Mouse (Mus musculus): Measurements from ENCODE around the gene Tas2r135. TPM values are rescaled to one million over a fixed set of nuclear protein-coding genes. Genes with fewer than 3 reads are reported as not detected.

The Tas2r135 gene
- total RNA-seq, 2 experiments from 2014 or later: 0.99 to 2.0 TPM

- DNase-seq: no peak
Measured at GRCm38 (mm10) chr6:42435490-42435889, 30.3 kb downstream of the Tas2r135 start.

- DNase-seq: no peak
Measured at GRCm38 (mm10) chr6:42441395-42441794, 36.2 kb downstream of the Tas2r135 start.

GRCm38 (mm10) chr6:42444491-42444890 is 39.3 kb downstream of the Tas2r135 start:
- no peak for DNase-seq

- no peak for DNase-seq
Measured at GRCm38 (mm10) chr6:42447381-42447780, 42.1 kb downstream of the Tas2r135 start.

Other genes with a start within 250 kb of the Tas2r135 start
- gene Tas2r144, start 190.1 kb upstream of the Tas2r135 start, total RNA-seq (2021): not detected
- gene Gstk1, start 159.5 kb upstream of the Tas2r135 start, total RNA-seq (2021): 10 to 100 TPM; 77.8 TPM
- under 1 TPM; 0.45 to 0.70 TPM for gene Tmem139, start 143.5 kb upstream of the Tas2r135 start, total RNA-seq (2021)
- 10 to 100 TPM; 20.9 to 33.4 TPM for gene Casp2, start 140.4 kb upstream of the Tas2r135 start, total RNA-seq (2021)
- 1 to 10 TPM in 1 of 2 experiments, under 1 TPM in 1; 0.81 to 5.7 TPM for gene Clcn1, start 118.7 kb upstream of the Tas2r135 start, total RNA-seq (2021)
- gene Fam131b, start 80.8 kb upstream of the Tas2r135 start, total RNA-seq (2021): 1 to 10 TPM in 1 of 2 experiments, under 1 TPM in 1; 0.81 to 1.2 TPM
- gene Zyx, start 55.8 kb upstream of the Tas2r135 start, total RNA-seq (2021): 100 to 1,000 TPM in 1 of 2 experiments, 10 to 100 TPM in 1; 73.1 to 112 TPM
- gene Epha1, start 32.2 kb upstream of the Tas2r135 start, total RNA-seq (2021): 1 to 10 TPM; 2.8 to 8.6 TPM
- 1 to 10 TPM; 1.0 to 1.9 TPM for gene Tas2r143, start 5.2 kb upstream of the Tas2r135 start, total RNA-seq (2021)
- gene Tas2r126, start 29.1 kb downstream of the Tas2r135 start, total RNA-seq (2021): 1 to 10 TPM in 1 of 2 experiments, under 1 TPM in 1; 0.48 to 1.3 TPM
- gene Olfr458, start 59.8 kb downstream of the Tas2r135 start, total RNA-seq (2021): not detected
- not detected for gene Olfr457, start 70.9 kb downstream of the Tas2r135 start, total RNA-seq (2021)
- not detected for gene Olfr456, start 81.8 kb downstream of the Tas2r135 start, total RNA-seq (2021)
- not detected for gene Olfr455, start 142.2 kb downstream of the Tas2r135 start, total RNA-seq (2021)
- gene Tcaf3, start 192.3 kb downstream of the Tas2r135 start, total RNA-seq (2021): not detected
- gene Tcaf2, start 239.8 kb downstream of the Tas2r135 start, total RNA-seq (2021): 1 to 10 TPM; 7.8 to 8.9 TPM

Measured in adrenal gland, postnatal 10 days (tissue).